Mouse (Mus musculus) kidney, adult 2 months (tissue): ENCODE measurements at regions not wholly inside any gene's neighbourhood (a gene's known extent, or its start where the extent isn't known, plus 50 kb on each side); places are given as distances from the start of the nearest gene placed in this dataset.

Experiments used
- CTCF ChIP-seq: fragments of 200-500 bp; conservative IDR thresholded peaks from 2 replicates; pipeline ENCODE4 v1.5.1; 2011; ENCODE audit warnings: low read depth, mild to moderate bottlenecking, control low read depth, low read length, moderate library complexity, mixed read lengths; ENCODE audit not compliant: insufficient read depth, insufficient read length
- POLR2A ChIP-seq: fragments of 200-500 bp; IDR thresholded peaks from one replicate; pipeline ENCODE4 v1.6.1; 2011; ENCODE audit warnings: low read depth, low read length, control low read depth

DNA sequence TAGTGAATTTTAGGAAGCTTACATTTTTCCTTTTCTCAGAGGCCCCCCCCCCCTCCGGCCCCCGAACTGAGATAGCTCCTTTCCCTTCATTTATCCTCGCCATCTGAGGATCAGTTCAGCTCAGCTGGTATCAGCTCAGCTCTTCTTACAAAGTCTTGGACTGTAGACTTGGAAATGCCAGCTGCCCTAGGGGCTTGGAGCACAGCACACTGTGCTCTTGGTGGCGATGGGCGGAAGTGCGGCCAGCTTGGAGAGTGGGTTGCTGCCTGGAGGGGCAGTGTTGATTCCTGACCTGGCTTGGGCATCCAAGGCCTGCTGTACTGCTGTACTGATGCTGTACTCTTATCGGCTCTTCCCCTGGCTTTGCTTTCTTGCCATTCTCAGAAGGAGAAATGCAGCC, 298.7 kb upstream of the Tbc1d5 start:
- TF ChIP-seq CTCF (no peak), POLR2A (no peak)
